Mouse (Mus musculus) stomach, postnatal 0 days (tissue): ENCODE results near the gene Padi4. TPM values are rescaled to one million over a fixed set of nuclear protein-coding genes. Genes with fewer than 3 reads are reported as not detected.

Experiments used
- ATAC-seq: fragments of 200-750 bp; cut with Nextera tagmentation; 2 replicates; pipeline ENCODE4 v1.8.0; 2017; ENCODE audit not compliant: low FRiP score, low TSS enrichment
- DNase-seq: peaks from one replicate; pipeline ENCODE4 v3.0.0-alpha.2; 2016; ENCODE audit warnings: low spot score
- H3K27ac ChIP-seq: fragments of 300-500 bp; sonication (generic); replicated peaks from 2 replicates; pipeline ENCODE4 v1.5.1; 2014; ENCODE audit warnings: mild to moderate bottlenecking, control low read depth
- H3K27me3 ChIP-seq: fragments of 300-500 bp; sonication (generic); 2 replicates; pipeline ENCODE4 v1.6.1; 2014; ENCODE audit warnings: low read length; ENCODE audit not compliant: control insufficient read depth, insufficient read depth
- H3K36me3 ChIP-seq: fragments of 300-500 bp; sonication (generic); 2 replicates; pipeline ENCODE4 v1.6.1; 2014; ENCODE audit warnings: low read length, mixed read lengths; ENCODE audit not compliant: control insufficient read depth, insufficient read depth
- H3K4me1 ChIP-seq: fragments of 300-500 bp; sonication (generic); replicated peaks from 2 replicates; pipeline ENCODE4 v1.6.1; 2014; ENCODE audit warnings: antibody characterized with exemption; ENCODE audit not compliant: control insufficient read depth, insufficient read depth
- H3K4me2 ChIP-seq: fragments of 300-500 bp; sonication (generic); replicated peaks from 2 replicates; pipeline ENCODE4 v1.6.1; 2014; ENCODE audit warnings: low read depth, mild to moderate bottlenecking, control low read depth, moderate library complexity
- H3K4me3 ChIP-seq: fragments of 300-500 bp; sonication (generic); 2 replicates; pipeline ENCODE4 v1.5.1; 2014; ENCODE audit warnings: low read depth, low read length, control low read depth
- H3K9ac ChIP-seq: fragments of 300-500 bp; sonication (generic); 2 replicates; pipeline ENCODE4 v1.6.1; 2014; ENCODE audit warnings: mild to moderate bottlenecking, low read length, control low read depth, mixed read lengths
- H3K9me3 ChIP-seq: fragments of 300-500 bp; sonication (generic); 2 replicates; pipeline ENCODE4 v1.6.1; 2016; ENCODE audit warnings: low read length; ENCODE audit not compliant: control insufficient read depth
- CTCF ChIP-seq: IDR thresholded peaks from 2 replicates; pipeline ENCODE4 v1.5.1; 2016; ENCODE audit warnings: antibody characterized with exemption, low read depth, mild to moderate bottlenecking, moderate library complexity
- EP300 ChIP-seq: optimal IDR thresholded peaks from 2 replicates; pipeline ENCODE3; 2016; ENCODE audit warnings: antibody characterized with exemption
- WGBS: fragments of 180-500 bp; shearing (Covaris S2); extraction: QIAGEN DNeasy Blood & Tissue Kit; methylation state at CpG from one replicate; pipeline ENCODE4 v1.1.7; 2014; 5-methylcytosine and 5-hydroxymethylcytosine counted together
- polyA plus RNA-seq: library from polyadenylated mRNA; unstranded; fragments of >200 nt; fragmentation: Nextera tagmentation; extraction: Ambion mirVana; gene quantifications from 2 replicates; pipeline ENCODE4 v1.2.1, GENCODE M21; 2015

Gene Padi4
- polyA plus RNA-seq, 1 experiment from 2014 or later, result 0.23 TPM

DNA sequence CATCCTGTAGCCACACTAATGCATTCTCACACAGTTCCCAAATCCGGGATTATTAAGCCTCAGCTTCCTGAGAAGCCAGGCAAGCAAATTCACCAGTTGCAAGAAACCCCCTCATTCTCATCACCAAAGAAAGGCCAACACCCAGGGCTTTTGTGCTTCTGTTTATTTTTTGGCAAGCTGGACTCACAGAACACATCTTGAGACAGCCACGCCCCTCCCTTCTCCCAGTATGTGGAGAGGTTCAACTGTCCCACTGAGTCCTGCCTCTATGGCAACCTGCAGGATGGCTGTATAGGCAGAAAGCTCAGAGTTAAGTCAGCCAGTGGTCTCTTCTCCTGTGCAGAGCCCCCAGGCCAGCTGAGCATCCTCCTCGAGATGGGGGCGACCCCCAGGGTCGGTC is 11.2 kb upstream of the Padi4 start:
- Histone ChIP-seq H3K4me3 (no peak overlapping the region), H3K36me3 (no peaks in the 10 kb centered on the region), H3K27ac (no peak overlapping the region), H3K4me2 (no peak overlapping the region), H3K9ac (no peak overlapping the region), H3K9me3 (no peaks in the 10 kb centered on the region), H3K27me3 (no peaks in the 10 kb centered on the region), H3K4me1 (no peaks in the 10 kb centered on the region)
- DNase-seq (no peak), ATAC-seq (no peak)
- TF ChIP-seq EP300 (no peak), CTCF (no peak)
- 58% methylated on average over 5 of the region's 5 CpGs for WGBS

DNA sequence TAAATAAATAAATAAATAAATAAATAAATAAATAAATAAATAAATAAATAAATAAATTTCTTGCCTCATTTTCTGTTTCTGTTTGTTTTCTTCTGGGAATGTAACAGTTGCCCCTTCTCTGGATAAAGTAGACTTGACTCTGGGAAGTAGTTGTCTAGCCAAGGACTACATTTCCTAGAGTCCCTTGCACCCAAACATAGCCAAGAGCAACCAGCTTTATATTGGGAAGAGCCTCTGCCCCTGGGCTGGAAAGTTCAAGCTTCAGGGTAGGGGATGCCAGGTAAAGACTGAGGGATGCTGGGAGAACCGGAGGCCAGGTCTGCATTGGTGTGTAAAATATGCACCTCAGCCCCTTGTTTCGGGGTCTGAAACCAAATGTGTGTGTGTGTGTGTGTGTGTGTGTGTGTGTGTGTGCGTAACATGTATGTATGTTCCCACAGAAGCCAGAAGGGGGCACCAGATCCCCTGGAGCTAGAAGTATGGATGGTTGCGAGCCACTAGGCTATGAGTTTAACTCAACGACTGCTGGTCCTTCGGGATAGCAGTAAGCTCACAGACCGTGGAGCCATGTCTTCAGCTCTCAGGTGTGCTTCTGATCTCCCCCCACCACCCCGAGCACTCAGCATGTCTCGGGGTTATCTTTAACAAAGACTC is 10.4 kb upstream of the Padi4 start:
- H3K4me1 ChIP-seq, result no peaks in the 10 kb centered on the region
- TF ChIP-seq EP300 (no peak), CTCF (no peak)
- no peaks in the 10 kb centered on the region for H3K9me3 ChIP-seq
- 95% methylated on average over 9 of the region's 9 CpGs for WGBS
- H3K4me3 ChIP-seq, result no peak overlapping the region
- no peak overlapping the region for H3K27ac ChIP-seq
- no peaks in the 10 kb centered on the region for H3K36me3 ChIP-seq
- no peaks in the 10 kb centered on the region for H3K27me3 ChIP-seq
- DNase-seq (no peak), ATAC-seq (no peak)
- no peak overlapping the region for H3K9ac ChIP-seq
- H3K4me2 ChIP-seq, result no peak overlapping the region

DNA sequence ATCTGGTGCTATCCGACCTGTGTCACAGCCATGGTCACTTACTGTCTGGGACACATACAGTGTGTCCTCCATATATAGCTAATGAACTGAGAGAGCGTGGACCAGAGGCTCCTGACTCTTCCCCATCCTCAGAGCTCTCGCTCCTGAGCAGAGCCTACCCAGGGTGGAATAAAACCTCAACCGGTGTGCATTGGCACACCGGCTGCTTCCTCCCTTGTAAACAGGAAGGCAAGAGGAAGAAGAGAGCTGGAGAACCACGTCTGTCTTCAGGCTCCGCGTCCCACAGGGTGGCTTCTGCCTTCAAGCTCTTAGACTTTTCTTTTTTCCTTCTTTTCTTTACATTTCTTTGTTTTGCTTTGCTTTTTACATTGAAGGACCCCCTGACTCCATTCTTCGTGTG is 8.8 kb upstream of the Padi4 start:
- Histone ChIP-seq H3K27me3 (no peaks in the 10 kb centered on the region), H3K27ac (no peak overlapping the region), H3K4me3 (no peak overlapping the region), H3K9ac (no peak overlapping the region), H3K4me1 (no peaks in the 10 kb centered on the region), H3K9me3 (no peaks in the 10 kb centered on the region), H3K4me2 (no peak overlapping the region), H3K36me3 (no peaks in the 10 kb centered on the region)
- TF ChIP-seq EP300 (no peak), CTCF (no peak)
- ATAC-seq (no peak), DNase-seq (no peak)
- WGBS, result 79% methylated on average over 9 of the region's 9 CpGs

DNA sequence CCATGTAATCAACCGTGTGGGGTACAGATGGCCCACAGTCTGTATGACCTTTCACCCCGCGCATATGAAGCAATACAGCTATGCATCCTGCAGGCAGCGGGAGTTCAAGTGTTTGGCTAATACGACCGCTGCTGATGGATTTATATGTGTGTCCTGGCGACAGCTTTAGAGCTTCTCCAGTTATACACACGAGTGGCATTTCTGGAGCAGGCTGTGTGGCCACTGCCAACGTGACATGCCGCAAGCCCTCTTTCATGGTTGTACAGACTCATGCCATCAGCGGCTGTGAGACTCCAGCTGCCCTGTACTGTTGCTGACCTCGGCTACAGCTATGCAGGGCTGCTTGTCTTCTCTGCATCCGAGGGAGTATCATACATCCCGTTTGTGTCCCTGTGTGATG is 6.5 kb upstream of the Padi4 start:
- no peaks in the 10 kb centered on the region for H3K36me3 ChIP-seq
- no peaks in the 10 kb centered on the region for H3K9me3 ChIP-seq
- DNase-seq, result no peak
- no peaks in the 10 kb centered on the region for H3K27me3 ChIP-seq
- 73% methylated on average over 14 of the region's 14 CpGs for WGBS
- no peak overlapping the region for H3K4me2 ChIP-seq
- no peak overlapping the region for H3K9ac ChIP-seq
- no peak overlapping the region for H3K4me3 ChIP-seq
- no peak overlapping the region for H3K27ac ChIP-seq
- no peaks in the 10 kb centered on the region for H3K4me1 ChIP-seq
- TF ChIP-seq EP300 (no peak), CTCF (no peak)
- ATAC-seq, result no peak

DNA sequence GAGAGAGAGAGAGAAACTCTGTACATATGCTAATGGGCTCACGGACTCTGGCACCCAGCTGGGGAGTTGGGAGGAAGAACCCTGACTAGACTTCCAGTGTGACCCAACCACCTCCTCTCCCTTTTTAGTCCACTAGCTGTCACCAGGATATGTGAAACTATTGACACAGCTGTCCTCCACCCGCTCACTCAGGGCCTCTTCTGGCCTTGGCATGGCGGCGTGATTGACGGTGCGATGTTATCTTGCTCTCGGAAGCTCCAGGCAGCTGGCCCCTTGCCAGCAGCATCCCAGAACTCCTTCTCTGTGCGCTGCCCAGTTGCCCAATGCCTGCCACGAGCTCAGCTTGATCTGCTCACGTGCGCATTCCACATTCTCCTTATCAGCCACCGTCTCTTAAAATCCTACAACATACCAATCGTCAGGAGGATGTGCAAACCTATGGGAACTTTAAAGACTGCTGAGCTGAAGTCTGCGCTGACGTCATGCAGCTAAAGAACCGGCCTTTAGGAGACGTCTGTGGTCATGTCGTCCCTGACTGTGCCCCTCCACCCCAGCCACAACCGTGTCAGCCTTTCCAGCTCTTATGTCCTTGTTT is 5.9 kb upstream of the Padi4 start:
- H3K9me3 ChIP-seq, result no peaks in the 10 kb centered on the region
- H3K36me3 ChIP-seq, result no peaks in the 10 kb centered on the region
- WGBS, result 26% methylated on average over 19 of the region's 19 CpGs
- no peak overlapping the region for H3K4me3 ChIP-seq
- no peak for DNase-seq
- no peak overlapping the region for H3K27ac ChIP-seq
- TF ChIP-seq EP300 (no peak), CTCF (no peak)
- H3K27me3 ChIP-seq, result no peaks in the 10 kb centered on the region
- H3K4me1 ChIP-seq, result no peaks in the 10 kb centered on the region
- ATAC-seq, result 0 out of 2 replicates have a peak, but pooled peaks have one; percentile 11
- H3K4me2 ChIP-seq, result no peak overlapping the region
- no peak overlapping the region for H3K9ac ChIP-seq

DNA sequence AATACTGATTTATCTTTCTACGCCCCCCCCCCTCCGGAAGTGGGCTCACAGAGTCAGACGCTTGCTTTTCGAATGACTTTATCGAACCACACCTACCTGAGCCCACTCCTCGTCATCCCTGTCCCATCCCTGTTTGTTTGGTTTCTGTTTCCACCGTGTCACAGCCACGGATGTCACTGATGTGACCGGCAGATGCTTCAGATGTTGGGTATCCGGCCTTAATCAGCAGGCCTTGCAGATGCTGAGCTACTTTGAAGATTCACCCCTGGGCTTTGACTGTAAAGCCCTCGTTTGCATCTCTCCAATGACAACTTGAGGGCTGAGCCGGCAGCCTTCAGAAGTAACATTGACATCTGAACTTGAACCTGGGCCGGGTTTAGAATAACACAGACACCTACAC is 2.6 kb upstream of the Padi4 start:
- Histone ChIP-seq H3K9ac (no peak overlapping the region), H3K27me3 (no peaks in the 10 kb centered on the region), H3K4me3 (no peak overlapping the region), H3K4me1 (no peaks in the 10 kb centered on the region), H3K36me3 (no peaks in the 10 kb centered on the region), H3K9me3 (no peaks in the 10 kb centered on the region), H3K27ac (no peak overlapping the region), H3K4me2 (no peak overlapping the region)
- TF ChIP-seq EP300, result no peak
- no peak for TF ChIP-seq CTCF
- 66% methylated on average over 13 of the region's 13 CpGs for whole genome bisulfite sequencing
- ATAC-seq (no peak), DNase-seq (no peak)
